Mouse (Mus musculus): Measurements from ENCODE around the gene Myom1.

DNA sequence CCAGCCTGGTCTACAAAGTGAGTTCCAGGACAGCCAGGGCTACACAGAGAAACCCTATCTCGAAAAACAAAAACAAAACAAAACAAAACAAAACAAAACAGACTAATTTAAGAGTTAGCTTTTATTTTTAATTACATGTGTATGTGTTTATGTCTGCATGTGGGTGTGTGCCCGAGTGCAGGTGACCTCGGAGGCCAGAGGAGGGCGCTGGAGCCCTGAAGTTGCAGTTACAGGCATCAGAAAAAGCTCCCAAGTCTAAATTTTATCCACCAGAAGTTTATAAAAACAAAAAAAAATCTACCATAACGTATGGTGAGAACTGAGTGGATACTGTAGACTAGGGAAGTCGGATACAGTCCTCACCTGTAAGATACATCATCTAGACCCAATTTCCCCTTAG is 24.6 kb upstream of the Myom1 start:
- TF ChIP-seq POLR2A (IDR thresholded peaks at IDR 0.05; ENCODE audit: control insufficient read depth, low read depth, low read length) (no peak), CTCF (IDR thresholded peaks at IDR 0.05; ENCODE audit: control insufficient read depth, insufficient read depth, insufficient replicate concordance, low read depth, low read length) (peak; percentile 20; the same call in 1 of the 2 replicates)
